Mouse (Mus musculus): ENCODE measurements at regions not wholly inside any gene's neighbourhood (a gene's known extent, or its start where the extent isn't known, plus 50 kb on each side); places are given as distances from the start of the nearest gene placed in this dataset.

GRCm38 (mm10) chr2:133399059-133399690 lies 152.8 kb upstream of the Bmp2 start:
- no peak for DNase-seq
- H3K27ac ChIP-seq: no peak overlapping the region
- TF ChIP-seq CTCF (IDR thresholded peaks at IDR 0.05): no peak
- H3K4me3 ChIP-seq: no peak overlapping the region
- intact Hi-C loops (cut with DNase I): no loop called here

DNA sequence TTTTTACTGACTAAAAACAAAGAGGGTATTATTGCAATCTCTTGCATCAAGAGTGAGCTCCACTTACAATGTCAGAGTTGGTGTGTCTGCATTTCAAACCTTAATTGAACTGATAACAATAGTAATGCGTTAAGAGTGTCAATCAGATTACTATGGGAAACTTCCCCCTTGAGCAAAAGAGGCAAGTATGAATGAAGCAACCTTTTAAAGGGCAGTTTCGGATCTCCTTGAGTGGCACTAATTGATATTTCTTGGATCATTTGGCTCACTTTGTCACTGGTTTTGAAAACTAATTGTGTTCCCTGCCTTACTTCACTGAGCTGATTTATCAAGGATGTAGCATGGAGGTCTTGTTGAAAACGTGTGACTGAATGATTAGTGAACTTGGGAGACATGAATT lies 151.0 kb upstream of the Bmp2 start:
- intact Hi-C loops (cut with DNase I): no loop called here

DNA sequence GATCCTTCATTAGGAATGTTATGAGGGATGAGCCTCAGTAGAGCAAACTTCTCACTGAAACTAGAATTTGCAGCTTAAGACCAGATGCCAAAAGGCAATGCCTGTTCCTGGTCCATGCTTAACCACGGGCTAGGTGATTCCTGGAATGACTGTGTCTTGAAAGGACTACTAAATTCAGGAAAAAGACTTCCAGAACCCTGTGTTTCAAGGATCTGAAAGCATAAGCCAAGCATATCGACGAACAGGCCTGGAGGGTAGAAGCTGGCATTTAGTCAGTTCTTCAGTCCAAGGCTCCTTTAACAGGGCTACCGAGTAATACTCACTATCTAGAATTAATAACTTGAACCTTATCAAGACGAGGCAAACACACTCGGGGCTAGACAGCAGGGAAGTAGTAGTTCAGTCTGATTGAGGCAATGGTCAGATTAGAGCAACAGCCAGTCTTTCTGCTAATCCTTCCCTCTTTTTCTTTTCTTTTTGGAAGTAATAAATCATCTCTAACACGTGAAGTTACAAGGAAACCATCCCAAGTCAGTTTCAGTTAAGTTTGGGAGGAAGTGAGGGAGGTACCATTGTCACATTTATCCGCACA lies 134.9 kb upstream of the Bmp2 start:
- Histone ChIP-seq H3K4me3 (no peak overlapping the region), H3K27ac (no peak overlapping the region)
- no peak for TF ChIP-seq CTCF (IDR thresholded peaks at IDR 0.05)
- intact Hi-C loops (cut with DNase I): no loop called here
- DNase-seq: no peak

More for the DNA sequence above, 151.0 kb upstream of the Bmp2 start:
- no peak overlapping the region for H3K27ac ChIP-seq
- DNase-seq: no peak
- TF ChIP-seq CTCF (IDR thresholded peaks at IDR 0.05): no peak
- H3K4me3 ChIP-seq: no peak overlapping the region

DNA sequence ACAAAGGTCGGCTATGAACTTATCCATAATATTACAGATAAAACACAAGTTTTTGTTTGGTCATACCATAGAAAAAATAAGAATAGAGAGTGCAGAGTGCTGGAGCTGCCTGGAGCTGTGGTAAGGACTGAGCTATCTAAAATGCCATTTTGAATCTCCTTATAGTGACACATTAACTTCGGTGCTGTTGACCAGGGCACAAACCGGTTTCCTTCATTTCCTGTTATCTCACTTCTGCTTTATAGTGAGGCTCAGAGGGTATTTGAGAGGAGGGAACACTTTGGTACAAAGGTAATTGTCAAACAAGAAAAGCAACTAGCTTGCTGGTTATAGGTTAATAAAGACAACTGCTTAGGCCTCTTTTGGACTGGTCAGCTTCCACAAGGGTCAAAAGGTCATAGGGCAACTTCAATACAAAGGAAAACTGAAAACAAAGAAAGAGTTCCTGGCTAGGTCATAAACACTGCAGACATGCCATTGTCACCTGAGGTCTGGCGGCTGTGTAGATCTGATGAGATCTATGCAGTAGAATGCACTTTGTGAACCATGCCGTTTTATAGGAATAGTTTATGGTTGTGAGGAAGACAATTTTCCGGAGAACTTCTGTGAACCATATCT lies 132.2 kb upstream of the Bmp2 start:
- intact Hi-C loops (cut with DNase I): no loop called here
- Histone ChIP-seq H3K27ac (no peak overlapping the region), H3K4me3 (no peak overlapping the region)
- no peak for TF ChIP-seq CTCF (IDR thresholded peaks at IDR 0.05)
- DNase-seq: no peak

DNA sequence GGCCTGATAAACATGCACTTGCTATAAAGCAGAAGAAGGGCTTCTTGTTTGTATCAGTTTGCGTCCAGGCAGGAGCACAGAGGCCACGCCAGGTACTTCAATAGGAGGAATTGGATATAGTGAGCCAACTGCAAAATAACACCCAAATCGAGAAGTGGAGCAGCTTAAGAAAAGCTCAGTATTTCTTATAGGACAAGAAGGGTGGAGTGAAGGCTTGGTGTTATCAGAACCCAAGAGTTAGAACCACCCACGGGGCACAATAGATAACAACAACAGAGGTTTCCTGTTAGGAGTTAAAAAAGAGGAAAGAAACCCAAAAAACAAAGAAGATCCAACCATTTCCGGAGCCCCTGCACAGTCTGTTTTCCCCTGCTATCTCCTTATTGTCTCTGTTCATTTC lies 126.4 kb upstream of the Bmp2 start:
- H3K4me3 ChIP-seq: no peak overlapping the region
- TF ChIP-seq CTCF (IDR thresholded peaks at IDR 0.05): no peak
- intact Hi-C loops (cut with DNase I): no loop called here
- no peak for DNase-seq
- H3K27ac ChIP-seq: no peak overlapping the region

DNA sequence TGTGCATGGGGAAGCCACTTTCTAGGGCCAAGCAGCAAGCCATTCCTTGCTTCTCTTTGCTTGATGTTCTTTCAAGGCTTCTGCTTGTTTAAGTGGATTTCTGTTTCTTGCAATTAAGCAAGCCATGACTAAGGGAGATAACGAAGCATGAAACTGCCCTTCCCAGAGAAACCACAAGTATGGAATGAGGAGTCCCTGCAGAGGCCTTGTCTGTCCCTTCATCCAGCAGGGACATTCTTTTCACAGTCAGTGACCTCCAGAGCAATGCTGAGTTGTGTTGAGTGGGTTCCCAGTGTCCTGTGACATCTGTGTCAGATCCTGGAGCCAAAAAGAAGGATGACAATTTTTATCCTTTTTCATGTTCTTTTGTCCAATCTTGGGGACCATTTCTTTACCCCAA lies 124.9 kb upstream of the Bmp2 start:
- intact Hi-C loops (cut with DNase I): no loop called here
- no peak for TF ChIP-seq CTCF (IDR thresholded peaks at IDR 0.05)
- no peak overlapping the region for H3K4me3 ChIP-seq
- H3K27ac ChIP-seq: no peak overlapping the region
- no peak for DNase-seq

- intact Hi-C loops (cut with DNase I): no loop called here
- no peak for DNase-seq
- no peak overlapping the region for H3K4me3 ChIP-seq
- no peak overlapping the region for H3K27ac ChIP-seq
- TF ChIP-seq CTCF (IDR thresholded peaks at IDR 0.05): no peak
These were observed 122.4 kb upstream of the Bmp2 start for GRCm38 (mm10) chr2:133429369-133430062.

- intact Hi-C loops (cut with DNase I): no loop called here
- DNase-seq: peak; percentile 41
- TF ChIP-seq CTCF (IDR thresholded peaks at IDR 0.05): peak; percentile 63
- H3K27ac ChIP-seq: no peak overlapping the region
- H3K4me3 ChIP-seq: no peak overlapping the region
These were observed 121.1 kb upstream of the Bmp2 start for GRCm38 (mm10) chr2:133430741-133431438.

GRCm38 (mm10) chr2:133432141-133432813 lies 119.7 kb upstream of the Bmp2 start:
- intact Hi-C loops (cut with DNase I): no loop called here

GRCm38 (mm10) chr2:133436913-133437843 lies 114.8 kb upstream of the Bmp2 start:
- TF ChIP-seq CTCF (IDR thresholded peaks at IDR 0.05): no peak
- Histone ChIP-seq H3K4me3 (peak overlapping the region; percentile 43), H3K27ac (peak overlapping the region; percentile 44)
- intact Hi-C loops (cut with DNase I): no loop called here
- DNase-seq: no peak

More at GRCm38 (mm10) chr2:133432141-133432813, 119.7 kb upstream of the Bmp2 start:
- no peak overlapping the region for H3K27ac ChIP-seq
- DNase-seq: no peak
- no peak for TF ChIP-seq CTCF (IDR thresholded peaks at IDR 0.05)
- no peak overlapping the region for H3K4me3 ChIP-seq

GRCm38 (mm10) chr2:133438018-133438417 lies 113.9 kb upstream of the Bmp2 start:
- Histone ChIP-seq H3K27ac (peak overlapping the region; percentile 44), H3K4me3 (peak overlapping the region; percentile 43)
- intact Hi-C loops (cut with DNase I): no loop called here
- no peak for TF ChIP-seq CTCF (IDR thresholded peaks at IDR 0.05)
- no peak for DNase-seq
